Mouse (Mus musculus) forebrain, embryonic 10.5 days (tissue): ENCODE results near the gene Zfyve28. TPM values are rescaled to one million over a fixed set of nuclear protein-coding genes. Genes with fewer than 3 reads are reported as not detected.

ENCODE experiments used
- DNase-seq: peaks from one replicate; pipeline ENCODE4 v3.0.0-alpha.2; 2017; ENCODE audit warnings: low spot score; ENCODE audit errors: extremely low spot score
- H3K27ac ChIP-seq: fragments of 300-500 bp; sonication (generic); 2 replicates; pipeline ENCODE4 v1.5.1; 2016; ENCODE audit warnings: mild to moderate bottlenecking
- H3K27me3 ChIP-seq: fragments of 300-500 bp; sonication (generic); 2 replicates; pipeline ENCODE4 v1.6.1; 2016; ENCODE audit warnings: mild to moderate bottlenecking; ENCODE audit not compliant: poor library complexity, severe bottlenecking
- H3K36me3 ChIP-seq: fragments of 300-500 bp; sonication (generic); replicated peaks from 2 replicates; pipeline ENCODE4 v1.6.1; 2016; ENCODE audit warnings: mild to moderate bottlenecking, moderate library complexity
- H3K4me1 ChIP-seq: fragments of 300-500 bp; sonication (generic); 2 replicates; pipeline ENCODE4 v1.6.1; 2016
- H3K4me3 ChIP-seq: fragments of 300-500 bp; sonication (generic); 2 replicates; pipeline ENCODE4 v1.5.1; 2016; ENCODE audit warnings: mild to moderate bottlenecking, moderate library complexity
- H3K9me3 ChIP-seq: fragments of 300-500 bp; sonication (generic); 2 replicates; pipeline ENCODE4 v1.6.1; 2016; ENCODE audit warnings: mild to moderate bottlenecking, moderate library complexity
- WGBS: fragments of 180-500 bp; shearing (Covaris S2); methylation state at CpG from one replicate; pipeline ENCODE4 v1.1.7; 2016; 5-methylcytosine and 5-hydroxymethylcytosine counted together
- polyA plus RNA-seq: library from polyadenylated mRNA; unstranded; fragments of >200 nt; fragmentation: Nextera tagmentation; extraction: Ambion mirVana; gene quantifications from 2 replicates; pipeline ENCODE4 v1.2.1, GENCODE M21; 2016

Gene Zfyve28
- polyA plus RNA-seq, 1 experiment from 2014 or later, result 1.1 TPM

GRCm38 (mm10) chr5:34213659-34214058, 74.6 kb downstream of the Zfyve28 start:
- Histone ChIP-seq H3K27me3 (no peaks in the 10 kb centered on the region), H3K9me3 (no peaks in the 10 kb centered on the region), H3K27ac (no peak overlapping the region), H3K4me1 (no peaks in the 10 kb centered on the region; the same call in 1 of the 2 replicates), H3K36me3 (no peaks in the 10 kb centered on the region), H3K4me3 (no peak overlapping the region)
- WGBS, result 89% methylated on average over 8 of the region's 8 CpGs
- no peak for DNase-seq

- 0% methylated on average over 1 of the region's 1 CpGs for WGBS
- H3K4me1 ChIP-seq, result 0 out of 2 replicates have a peak, but pooled peaks cover 6% of the 10 kb centered on the region
- no peaks in the 10 kb centered on the region for H3K9me3 ChIP-seq
- no peaks in the 10 kb centered on the region for H3K27me3 ChIP-seq
- H3K4me3 ChIP-seq, result no peak overlapping the region
- H3K36me3 ChIP-seq, result no peaks in the 10 kb centered on the region
- peak; percentile 80 for DNase-seq
- no peak overlapping the region for H3K27ac ChIP-seq
These were observed 78.0 kb downstream of the Zfyve28 start for GRCm38 (mm10) chr5:34210279-34210678.

GRCm38 (mm10) chr5:34207503-34207902, 80.7 kb downstream of the Zfyve28 start:
- Histone ChIP-seq H3K4me1 (0 out of 2 replicates have a peak, but pooled peaks cover 6% of the 10 kb centered on the region), H3K4me3 (no peak overlapping the region), H3K36me3 (no peaks in the 10 kb centered on the region), H3K27me3 (no peaks in the 10 kb centered on the region), H3K27ac (no peak overlapping the region), H3K9me3 (no peaks in the 10 kb centered on the region)
- WGBS, result 57% methylated on average over 3 of the region's 3 CpGs
- no peak for DNase-seq

GRCm38 (mm10) chr5:34205788-34206187, 82.5 kb downstream of the Zfyve28 start:
- 0 out of 2 replicates have a peak, but pooled peaks cover 6% of the 10 kb centered on the region for H3K4me1 ChIP-seq
- H3K27ac ChIP-seq, result no peak overlapping the region
- no peak for DNase-seq
- H3K36me3 ChIP-seq, result no peaks in the 10 kb centered on the region
- WGBS, result 81% methylated on average over 2 of the region's 2 CpGs
- no peaks in the 10 kb centered on the region for H3K27me3 ChIP-seq
- no peaks in the 10 kb centered on the region for H3K9me3 ChIP-seq
- H3K4me3 ChIP-seq, result no peak overlapping the region

- DNase-seq, result no peak
- Histone ChIP-seq H3K27me3 (no peaks in the 10 kb centered on the region), H3K4me1 (0 out of 2 replicates have a peak, but pooled peaks cover 6% of the 10 kb centered on the region), H3K9me3 (no peaks in the 10 kb centered on the region), H3K4me3 (no peak overlapping the region), H3K27ac (no peak overlapping the region), H3K36me3 (no peaks in the 10 kb centered on the region)
- WGBS, result 79% methylated on average over 2 of the region's 2 CpGs
These were observed 83.3 kb downstream of the Zfyve28 start for GRCm38 (mm10) chr5:34204911-34205310.

GRCm38 (mm10) chr5:34202006-34202405, 86.2 kb downstream of the Zfyve28 start:
- 90% methylated on average over 4 of the region's 4 CpGs for WGBS
- H3K27me3 ChIP-seq, result no peaks in the 10 kb centered on the region
- H3K36me3 ChIP-seq, result no peaks in the 10 kb centered on the region
- H3K9me3 ChIP-seq, result no peaks in the 10 kb centered on the region
- no peaks in the 10 kb centered on the region for H3K4me1 ChIP-seq
- no peak for DNase-seq
- no peak overlapping the region for H3K4me3 ChIP-seq
- no peak overlapping the region for H3K27ac ChIP-seq

- no peaks in the 10 kb centered on the region for H3K4me1 ChIP-seq
- H3K27ac ChIP-seq, result no peak overlapping the region
- no peaks in the 10 kb centered on the region for H3K36me3 ChIP-seq
- 73% methylated on average over 2 of the region's 2 CpGs for WGBS
- no peak for DNase-seq
- H3K27me3 ChIP-seq, result no peaks in the 10 kb centered on the region
- H3K4me3 ChIP-seq, result no peak overlapping the region
- no peaks in the 10 kb centered on the region for H3K9me3 ChIP-seq
These were observed 86.9 kb downstream of the Zfyve28 start for GRCm38 (mm10) chr5:34201396-34201795.

GRCm38 (mm10) chr5:34198615-34199014, 89.6 kb downstream of the Zfyve28 start:
- H3K9me3 ChIP-seq, result no peaks in the 10 kb centered on the region
- WGBS, result 86% methylated on average over 6 of the region's 6 CpGs
- no peak overlapping the region for H3K27ac ChIP-seq
- DNase-seq, result no peak
- no peaks in the 10 kb centered on the region for H3K27me3 ChIP-seq
- no peaks in the 10 kb centered on the region for H3K36me3 ChIP-seq
- H3K4me1 ChIP-seq, result no peaks in the 10 kb centered on the region
- H3K4me3 ChIP-seq, result no peak overlapping the region

- Histone ChIP-seq H3K4me3 (no peak overlapping the region), H3K9me3 (no peaks in the 10 kb centered on the region), H3K27ac (no peak overlapping the region), H3K27me3 (no peaks in the 10 kb centered on the region), H3K4me1 (no peaks in the 10 kb centered on the region), H3K36me3 (no peaks in the 10 kb centered on the region)
- DNase-seq, result no peak
- WGBS, result 81% methylated on average over 4 of the region's 4 CpGs
These were observed 91.0 kb downstream of the Zfyve28 start for GRCm38 (mm10) chr5:34197243-34197642.

- no peak for DNase-seq
- WGBS, result 89% methylated on average over 7 of the region's 7 CpGs
- Histone ChIP-seq H3K4me1 (no peaks in the 10 kb centered on the region), H3K4me3 (no peak overlapping the region), H3K27me3 (no peaks in the 10 kb centered on the region), H3K36me3 (no peaks in the 10 kb centered on the region), H3K27ac (no peak overlapping the region), H3K9me3 (no peaks in the 10 kb centered on the region)
These were observed 91.8 kb downstream of the Zfyve28 start for GRCm38 (mm10) chr5:34196423-34196822.

GRCm38 (mm10) chr5:34195786-34196185, 92.5 kb downstream of the Zfyve28 start:
- H3K27me3 ChIP-seq, result no peaks in the 10 kb centered on the region
- no peak overlapping the region for H3K27ac ChIP-seq
- H3K4me3 ChIP-seq, result no peak overlapping the region
- H3K36me3 ChIP-seq, result no peaks in the 10 kb centered on the region
- 89% methylated on average over 12 of the region's 12 CpGs for WGBS
- DNase-seq, result no peak
- no peaks in the 10 kb centered on the region for H3K9me3 ChIP-seq
- H3K4me1 ChIP-seq, result no peaks in the 10 kb centered on the region

GRCm38 (mm10) chr5:34194975-34195662, 93.1 kb downstream of the Zfyve28 start:
- H3K27ac ChIP-seq, result no peak overlapping the region
- WGBS, result 79% methylated on average over 6 of the region's 6 CpGs
- H3K36me3 ChIP-seq, result no peaks in the 10 kb centered on the region

GRCm38 (mm10) chr5:34194426-34194825, 93.8 kb downstream of the Zfyve28 start:
- WGBS, result 45% methylated on average over 1 of the region's 1 CpGs
- Histone ChIP-seq H3K36me3 (no peaks in the 10 kb centered on the region), H3K27ac (no peak overlapping the region), H3K27me3 (peaks cover 7% of the 10 kb centered on the region; the same call in 1 of the 2 replicates), H3K4me1 (no peaks in the 10 kb centered on the region), H3K9me3 (no peaks in the 10 kb centered on the region), H3K4me3 (no peak overlapping the region)
- DNase-seq, result no peak

More at GRCm38 (mm10) chr5:34194975-34195662, 93.1 kb downstream of the Zfyve28 start:
- no peaks in the 10 kb centered on the region for H3K27me3 ChIP-seq
- DNase-seq, result no peak
- no peaks in the 10 kb centered on the region for H3K9me3 ChIP-seq
- no peaks in the 10 kb centered on the region for H3K4me1 ChIP-seq
- H3K4me3 ChIP-seq, result no peak overlapping the region
